Mouse (Mus musculus): ENCODE measurements around the gene Olfr464.
"Not testable (repeated sequence)": the region's sequence is repeated elsewhere in the genome, so short reads cannot be mapped to it uniquely, and the experiment has no call there.

GRCm38 (mm10) chr11:87866891-87867290, 53.9 kb downstream of the Olfr464 start:
- not testable (repeated sequence) for TF ChIP-seq CTCF (IDR thresholded peaks at IDR 0.05; ENCODE audit: low read depth, low read length); POLR2A (IDR thresholded peaks at IDR 0.05; ENCODE audit: extremely low read depth, insufficient read depth, low read length)

Measured in liver, adult 2 months (tissue).